Mouse (Mus musculus) telencephalon, adult 2 months (tissue): ENCODE data around the gene Vps9d1.
"Not testable (repeated sequence)": the region's sequence is repeated elsewhere in the genome, so short reads cannot be mapped to it uniquely, and the experiment has no call there.

Experiments
- DNase-seq: peaks from one replicate; pipeline ENCODE4 v3.0.0-alpha.2; 2011; ENCODE audit warnings: low read depth, low spot score

Gene Vps9d1

GRCm38 (mm10) chr8:123254099-123254885 is at the start of gene Vps9d1, which contains the start of gene Zfp276:
Gene Vps9d1 (minus strand): TSS chr8:123254348.
Gene Zfp276 (plus strand): TSS chr8:123254195.
- DNase-seq, result no peak

- DNase-seq, result no peak
Measured at GRCm38 (mm10) chr8:123298301-123298700, 44.2 kb upstream of the Vps9d1 start.

DNA sequence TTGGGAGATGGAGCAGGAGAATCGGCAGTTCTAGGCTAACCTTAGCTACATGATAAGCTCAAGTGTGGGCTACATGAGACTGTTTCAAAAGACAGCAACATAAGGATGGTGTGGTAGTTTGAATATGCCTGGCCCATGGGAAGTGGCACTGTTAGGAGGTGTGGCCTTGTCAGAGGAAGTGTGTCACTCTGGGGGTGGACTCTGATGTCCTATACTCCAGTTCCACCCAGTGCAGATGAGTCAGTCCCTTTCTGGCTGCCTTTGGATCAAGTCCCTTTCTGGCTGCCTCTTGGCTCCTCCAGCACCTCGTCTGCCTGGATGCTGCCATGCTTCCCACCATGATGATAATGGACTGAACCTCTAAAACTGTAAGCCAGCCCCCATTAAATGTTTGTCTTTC is 38.6 kb upstream of the Vps9d1 start:
- DNase-seq, result no peak

DNA sequence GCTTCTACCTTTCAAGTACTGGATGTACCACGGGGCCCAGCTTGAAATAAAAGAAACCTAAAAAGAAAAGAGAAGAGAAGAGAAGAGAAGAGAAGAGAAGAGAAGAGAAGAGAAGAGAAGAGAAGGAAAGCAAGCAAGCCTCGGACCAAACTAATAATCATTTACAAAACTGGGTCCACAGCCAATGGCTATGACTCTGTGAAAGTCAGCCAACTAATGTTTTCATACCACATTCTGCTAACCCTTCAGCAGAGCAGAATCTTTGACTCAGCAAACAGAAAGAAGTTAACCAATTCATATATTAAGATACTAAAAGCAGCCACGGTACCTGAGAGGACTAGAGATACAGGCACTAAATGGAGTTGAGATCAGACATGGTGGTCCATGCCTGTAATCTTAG is 38.1 kb upstream of the Vps9d1 start:
- DNase-seq, result no peak

- no peak for DNase-seq
Measured at GRCm38 (mm10) chr8:123291716-123292115, 37.6 kb upstream of the Vps9d1 start.

DNA sequence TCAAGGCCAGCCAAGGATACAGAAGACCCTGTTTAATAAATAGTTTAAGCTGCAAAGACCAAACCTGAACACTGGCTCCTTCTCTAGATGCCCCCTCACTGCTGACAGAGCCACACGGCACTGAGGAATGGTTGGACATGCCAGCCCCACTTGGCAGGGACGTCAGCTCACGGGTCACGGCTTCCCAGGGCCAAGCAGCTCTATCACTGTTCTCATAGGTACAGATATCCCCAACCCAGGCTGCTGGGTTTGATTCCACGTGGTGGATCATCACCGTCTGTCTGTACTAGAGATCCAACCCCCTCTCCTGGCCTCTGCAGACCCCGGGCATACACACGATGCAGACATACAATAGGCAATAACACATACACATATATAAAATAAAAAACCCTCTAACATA is 36.5 kb upstream of the Vps9d1 start:
- no peak for DNase-seq

- no peak for DNase-seq
Measured at GRCm38 (mm10) chr8:123290166-123290565, 36.0 kb upstream of the Vps9d1 start.

GRCm38 (mm10) chr8:123287362-123287761 is 33.2 kb upstream of the Vps9d1 start:
- DNase-seq, result no peak

- no peak for DNase-seq
Measured at GRCm38 (mm10) chr8:123284493-123284892, 30.3 kb upstream of the Vps9d1 start.

DNA sequence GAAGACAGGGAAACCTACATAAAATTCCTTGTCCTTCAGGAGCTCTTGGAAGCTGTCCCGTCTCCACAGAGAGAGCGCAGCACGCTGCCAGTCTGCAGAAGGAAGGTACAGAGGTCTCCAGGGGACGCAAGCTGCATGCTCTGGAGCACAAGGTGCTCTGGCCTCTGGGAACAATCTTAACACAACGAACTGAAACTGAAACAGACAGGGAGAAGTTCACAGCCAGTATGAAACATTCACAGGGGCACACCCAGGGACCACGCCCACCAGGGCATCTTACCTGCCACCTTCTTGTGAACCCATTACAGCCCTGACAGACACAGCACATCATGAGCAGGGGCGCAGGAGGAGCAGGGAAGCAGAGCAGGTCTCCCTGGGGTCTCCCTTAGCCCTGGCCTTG is 29.8 kb upstream of the Vps9d1 start:
- DNase-seq, result no peak

DNA sequence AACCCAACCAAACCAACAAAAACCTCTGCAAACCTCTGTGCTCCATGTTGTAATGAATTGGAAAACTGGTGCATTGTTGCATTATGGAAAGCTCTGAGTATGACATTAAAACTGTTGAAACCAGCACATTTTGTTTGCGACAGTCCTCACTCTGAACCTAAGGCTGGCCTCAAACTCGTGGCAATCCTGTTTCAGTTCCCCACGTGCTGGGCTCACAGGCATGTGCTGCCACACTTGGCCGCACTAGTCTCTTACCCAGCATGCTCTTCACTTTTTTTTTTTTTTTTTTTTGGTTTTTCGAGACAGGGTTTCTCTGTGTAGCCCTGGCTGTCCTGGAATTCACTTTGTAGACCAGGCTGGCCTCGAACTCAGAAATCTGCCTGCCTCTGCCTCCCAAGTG is 28.8 kb upstream of the Vps9d1 start:
- DNase-seq, result not testable (repeated sequence)

DNA sequence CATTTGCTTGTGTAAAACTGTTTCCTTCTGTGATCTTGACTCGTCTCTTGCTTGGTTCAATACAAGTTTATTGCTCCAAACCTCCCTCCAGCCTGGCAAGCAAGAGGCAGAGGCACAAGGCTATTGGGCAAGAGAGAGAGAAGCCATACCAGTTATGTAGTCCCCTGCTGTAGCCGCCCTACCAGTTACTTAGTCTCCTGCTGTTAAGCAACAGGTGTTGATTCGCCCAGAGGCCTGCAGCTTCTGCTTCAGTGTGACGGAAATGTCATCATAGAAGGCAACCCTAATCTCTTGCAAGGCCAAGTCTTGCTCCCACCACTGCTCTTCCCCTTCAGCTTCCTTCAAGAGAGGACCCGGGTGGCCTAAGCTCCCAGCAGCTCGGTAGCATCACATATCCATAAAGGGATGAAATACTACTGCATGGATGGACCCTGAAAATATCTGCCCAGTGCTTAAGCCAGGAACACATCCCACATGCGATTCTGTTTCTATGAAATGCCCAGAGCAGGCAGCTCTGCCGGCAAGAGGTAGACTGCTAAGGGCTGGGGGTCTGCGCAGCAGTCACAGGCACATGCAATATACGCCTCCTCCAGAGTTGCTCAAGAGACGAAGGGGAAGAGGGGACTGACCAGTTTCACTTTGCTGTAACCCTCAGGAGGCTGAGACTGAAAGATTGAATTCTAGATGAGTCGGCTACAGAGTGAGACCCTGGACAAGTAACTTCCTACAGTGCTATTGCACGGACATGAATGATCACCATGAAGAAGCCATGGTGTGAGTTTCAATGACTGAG is 26.4 kb upstream of the Vps9d1 start:
- no peak for DNase-seq

GRCm38 (mm10) chr8:123279828-123280227 is 25.7 kb upstream of the Vps9d1 start:
- DNase-seq, result no peak

DNA sequence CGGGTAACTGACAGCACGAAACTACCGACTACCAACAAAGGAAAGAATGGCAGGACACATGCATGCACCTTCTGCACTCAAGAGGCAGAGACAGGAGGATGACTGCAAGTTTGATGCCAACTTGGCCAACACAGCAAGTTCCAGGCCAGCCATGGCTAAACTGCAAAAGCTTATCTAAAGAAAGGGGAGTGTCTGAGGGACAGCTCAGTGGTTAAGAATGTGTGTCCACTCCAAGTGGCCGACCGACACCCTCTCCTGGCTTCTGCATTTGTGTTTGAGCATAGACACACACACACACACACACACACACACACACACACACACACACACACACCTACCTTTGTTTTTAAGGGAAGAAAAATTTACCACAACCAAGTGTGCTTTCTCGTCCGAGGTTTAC is 24.3 kb upstream of the Vps9d1 start:
- no peak for DNase-seq

DNA sequence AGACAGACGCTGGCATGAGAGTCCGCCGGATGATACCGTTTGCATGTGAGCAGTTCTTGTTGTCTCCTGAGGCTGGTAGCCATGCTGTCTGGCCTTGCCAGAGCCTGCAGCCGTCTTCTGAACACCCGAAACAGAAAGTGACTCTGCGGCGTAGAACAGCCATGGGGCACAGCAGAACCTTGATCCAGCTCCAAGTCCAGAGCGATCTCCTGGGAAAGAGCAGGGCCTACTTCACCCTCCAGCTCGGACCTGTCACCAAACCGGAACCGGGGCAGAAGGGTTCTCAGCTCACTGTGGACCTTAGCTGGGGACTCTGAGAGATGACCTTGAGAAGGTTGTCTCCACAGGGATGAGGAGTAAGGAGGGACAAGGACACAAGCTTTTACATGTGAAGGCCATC is 20.9 kb upstream of the Vps9d1 start:
- no peak for DNase-seq

DNA sequence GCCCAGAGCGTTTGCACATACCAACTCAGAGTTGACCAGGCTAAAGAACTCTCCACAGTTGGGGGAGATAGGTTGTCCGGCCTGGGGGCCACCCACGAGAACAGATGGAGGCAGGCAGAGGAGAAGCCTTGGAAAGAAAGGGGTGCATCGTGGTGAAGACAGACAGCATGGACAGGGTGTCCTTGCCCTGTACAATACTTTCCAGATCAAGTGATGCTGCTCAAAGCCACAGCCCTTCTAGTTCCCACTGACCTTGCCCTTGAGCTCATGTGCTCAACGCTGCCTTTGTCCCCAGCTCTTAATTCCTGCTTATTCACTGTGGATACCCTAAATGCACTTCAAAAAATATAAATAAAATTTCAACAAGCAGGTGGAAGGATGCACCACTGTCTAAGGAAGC is 20.3 kb upstream of the Vps9d1 start:
- DNase-seq, result no peak

DNA sequence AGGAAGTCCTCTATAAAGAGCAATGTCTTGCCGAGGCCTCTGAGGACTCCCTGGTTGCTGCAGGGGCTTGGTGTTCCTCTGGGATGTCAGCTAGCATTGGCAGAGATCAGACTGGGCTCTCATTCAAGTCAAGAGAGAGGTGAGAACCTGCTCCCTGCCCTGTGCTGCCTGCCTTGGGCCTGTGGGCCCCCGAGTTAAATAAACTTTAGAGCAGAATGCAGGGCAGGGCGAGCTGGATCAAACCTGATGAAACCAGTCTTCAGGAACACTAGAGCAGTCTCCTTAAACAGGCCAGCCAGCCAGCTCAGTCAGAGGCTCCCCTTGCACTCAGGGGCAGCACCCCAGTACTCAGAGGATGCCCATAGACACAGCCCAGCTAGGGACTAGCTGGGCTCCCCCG is 17.8 kb upstream of the Vps9d1 start:
- no peak for DNase-seq

GRCm38 (mm10) chr8:123271147-123271546 is 17.0 kb upstream of the Vps9d1 start:
- no peak for DNase-seq

DNA sequence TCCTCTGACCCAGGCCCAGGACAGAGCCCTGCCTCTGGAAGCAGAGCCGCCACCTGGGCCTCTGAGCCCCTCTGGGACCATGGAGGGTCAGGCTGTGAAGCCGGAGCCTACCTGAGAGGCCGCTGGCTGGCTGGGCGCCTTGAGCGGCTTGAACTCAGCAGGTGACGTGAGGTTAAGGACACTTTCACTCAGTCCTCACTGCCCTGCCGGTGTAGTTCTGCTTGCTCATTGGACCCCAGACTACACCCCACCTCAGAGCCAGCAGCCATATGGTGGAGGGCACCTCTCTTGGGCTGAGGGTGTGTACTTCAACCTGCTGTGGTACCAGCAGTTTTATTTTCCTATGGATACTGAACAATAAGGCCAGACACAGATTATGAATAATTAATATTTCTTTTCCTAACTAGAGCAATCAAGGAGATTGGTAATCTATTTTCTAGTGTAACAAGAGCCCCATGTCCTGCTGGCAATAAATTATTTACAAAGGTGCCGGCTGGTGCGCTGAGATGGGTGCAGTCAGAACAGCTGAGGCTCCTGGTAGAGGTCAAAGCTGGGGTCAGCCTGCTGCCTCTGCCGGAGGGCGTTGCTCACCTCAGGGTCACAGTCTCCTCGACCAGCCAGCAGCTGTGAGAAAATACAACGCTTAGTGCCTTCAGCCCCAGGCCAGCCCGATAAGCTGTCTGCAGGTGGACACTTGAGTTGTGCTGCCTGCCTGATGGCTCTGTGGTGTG is 13.9 kb upstream of the Vps9d1 start:
- no peak for DNase-seq

- DNase-seq, result not testable (repeated sequence)
Measured at GRCm38 (mm10) chr8:123257593-123257992, 3.4 kb upstream of the Vps9d1 start.

GRCm38 (mm10) chr8:123257114-123257513 is 3.0 kb upstream of the Vps9d1 start:
- peak; percentile 86 for DNase-seq

DNA sequence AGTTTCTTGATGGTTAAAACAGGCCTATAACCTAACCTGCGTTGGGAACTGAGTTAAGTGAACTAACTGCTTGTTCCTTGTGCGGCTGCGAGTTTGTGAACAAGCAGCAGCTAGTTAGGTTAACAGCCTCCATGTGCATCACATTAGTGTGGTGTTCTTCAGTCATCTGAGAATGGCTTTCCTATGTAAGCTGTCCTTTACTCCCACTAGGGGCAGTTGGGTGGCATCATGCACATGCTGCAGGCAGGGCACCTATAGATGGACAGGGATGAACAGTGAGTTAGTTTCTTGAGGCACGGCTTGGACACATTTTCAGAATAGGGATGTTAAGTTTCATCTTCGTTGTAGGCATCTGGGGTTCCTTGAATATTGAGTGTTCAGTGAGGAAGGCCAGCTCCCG is 1.0 kb upstream of the Vps9d1 start:
- no peak for DNase-seq
